Mouse (Mus musculus): ENCODE measurements around the gene Meox1. TPM values are rescaled to one million over a fixed set of nuclear protein-coding genes. Genes with fewer than 3 reads are reported as not detected.
A peak's percentile ranks its signal among the peaks of the same experiment; 100 is the strongest.

Meox1 gene
- total and polyA plus RNA-seq, 2 experiments from 2014 or later = 0.68 to 1.1 TPM

- WGBS = 57% methylated on average over 6 of the region's 6 CpGs
- H3K4me2 ChIP-seq (ENCODE audit: low read depth) = no peak overlapping the region
- DNase-seq (no peak), ATAC-seq (peak; percentile 27; the same call in 1 of the 2 replicates)
- TF ChIP-seq CTCF (IDR thresholded peaks at IDR 0.05; ENCODE audit: low read depth) = no peak
- H3K36me3 ChIP-seq (ENCODE audit: insufficient read depth) = no peaks in the 10 kb centered on the region
- no peak overlapping the region for H3K9ac ChIP-seq
- no peak overlapping the region for H3K4me3 ChIP-seq (ENCODE audit: low read depth, low read length)
- no peaks in the 10 kb centered on the region for H3K9me3 ChIP-seq (ENCODE audit: low read length)
- peaks cover 4% of the 10 kb centered on the region; the same call in 1 of the 2 replicates for H3K4me1 ChIP-seq (ENCODE audit: insufficient read depth)
- H3K27ac ChIP-seq (ENCODE audit: low read depth, low read length) = no peak overlapping the region
- no peaks in the 10 kb centered on the region for H3K27me3 ChIP-seq (ENCODE audit: insufficient read depth, low read length)
These were observed 15.5 kb downstream of the Meox1 start for GRCm38 (mm10) chr11:101878696-101879095.

GRCm38 (mm10) chr11:101874978-101875377 lies 19.2 kb downstream of the Meox1 start:
- no peak overlapping the region for H3K9ac ChIP-seq
- H3K9me3 ChIP-seq (ENCODE audit: low read length) = no peaks in the 10 kb centered on the region
- no peak overlapping the region for H3K27ac ChIP-seq (ENCODE audit: low read depth, low read length)
- WGBS = 50% methylated on average over 5 of the region's 5 CpGs
- H3K4me1 ChIP-seq (ENCODE audit: insufficient read depth) = peaks cover 4% of the 10 kb centered on the region; the same call in 1 of the 2 replicates
- H3K4me3 ChIP-seq (ENCODE audit: low read depth, low read length) = no peak overlapping the region
- TF ChIP-seq CTCF (IDR thresholded peaks at IDR 0.05; ENCODE audit: low read depth) = no peak
- H3K4me2 ChIP-seq (ENCODE audit: low read depth) = no peak overlapping the region
- DNase-seq = peak; percentile 52
- ATAC-seq = peak; percentile 69
- H3K36me3 ChIP-seq (ENCODE audit: insufficient read depth) = no peaks in the 10 kb centered on the region
- no peaks in the 10 kb centered on the region for H3K27me3 ChIP-seq (ENCODE audit: insufficient read depth, low read length)

- peaks cover 4% of the 10 kb centered on the region; the same call in 1 of the 2 replicates for H3K4me1 ChIP-seq (ENCODE audit: insufficient read depth)
- H3K4me2 ChIP-seq (ENCODE audit: low read depth) = no peak overlapping the region
- H3K36me3 ChIP-seq (ENCODE audit: insufficient read depth) = no peaks in the 10 kb centered on the region
- WGBS = 66% methylated on average over 8 of the region's 8 CpGs
- H3K9me3 ChIP-seq (ENCODE audit: low read length) = no peaks in the 10 kb centered on the region
- DNase-seq (no peak), ATAC-seq (0 out of 2 replicates have a peak, but pooled peaks have one; percentile 43)
- no peak for TF ChIP-seq CTCF (IDR thresholded peaks at IDR 0.05; ENCODE audit: low read depth)
- H3K27ac ChIP-seq (ENCODE audit: low read depth, low read length) = no peak overlapping the region
- H3K9ac ChIP-seq = no peak overlapping the region
- no peak overlapping the region for H3K4me3 ChIP-seq (ENCODE audit: low read depth, low read length)
- H3K27me3 ChIP-seq (ENCODE audit: insufficient read depth, low read length) = no peaks in the 10 kb centered on the region
These were observed 20.3 kb downstream of the Meox1 start for GRCm38 (mm10) chr11:101873909-101874308.

- 42% methylated on average over 6 of the region's 6 CpGs for WGBS
- no peak overlapping the region for H3K4me3 ChIP-seq (ENCODE audit: low read depth, low read length)
- no peak overlapping the region for H3K27ac ChIP-seq (ENCODE audit: low read depth, low read length)
- TF ChIP-seq CTCF (IDR thresholded peaks at IDR 0.05; ENCODE audit: low read depth) = no peak
- H3K36me3 ChIP-seq (ENCODE audit: insufficient read depth) = no peaks in the 10 kb centered on the region
- DNase-seq = no peak
- peaks cover 4% of the 10 kb centered on the region; the same call in 1 of the 2 replicates for H3K4me1 ChIP-seq (ENCODE audit: insufficient read depth)
- H3K4me2 ChIP-seq (ENCODE audit: low read depth) = no peak overlapping the region
- ATAC-seq = no peak
- no peaks in the 10 kb centered on the region for H3K27me3 ChIP-seq (ENCODE audit: insufficient read depth, low read length)
- H3K9ac ChIP-seq = no peak overlapping the region
- H3K9me3 ChIP-seq (ENCODE audit: low read length) = no peaks in the 10 kb centered on the region
These were observed 22.7 kb downstream of the Meox1 start for GRCm38 (mm10) chr11:101871435-101871834.

- no peaks in the 10 kb centered on the region for H3K36me3 ChIP-seq (ENCODE audit: insufficient read depth)
- peak; percentile 23; the same call in 1 of the 2 replicates for ATAC-seq
- H3K4me3 ChIP-seq (ENCODE audit: low read depth, low read length) = no peak overlapping the region
- WGBS = 54% methylated on average over 18 of the region's 18 CpGs
- peaks cover 4% of the 10 kb centered on the region; the same call in 1 of the 2 replicates for H3K4me1 ChIP-seq (ENCODE audit: insufficient read depth)
- no peak for TF ChIP-seq CTCF (IDR thresholded peaks at IDR 0.05; ENCODE audit: low read depth)
- H3K4me2 ChIP-seq (ENCODE audit: low read depth) = no peak overlapping the region
- peak; percentile 69 for DNase-seq
- H3K27me3 ChIP-seq (ENCODE audit: insufficient read depth, low read length) = no peaks in the 10 kb centered on the region
- no peak overlapping the region for H3K9ac ChIP-seq
- no peak overlapping the region for H3K27ac ChIP-seq (ENCODE audit: low read depth, low read length)
- no peaks in the 10 kb centered on the region for H3K9me3 ChIP-seq (ENCODE audit: low read length)
These were observed 24.0 kb downstream of the Meox1 start for GRCm38 (mm10) chr11:101870067-101870765.

GRCm38 (mm10) chr11:101867513-101868052 lies 26.6 kb downstream of the Meox1 start:
- TF ChIP-seq CTCF (IDR thresholded peaks at IDR 0.05; ENCODE audit: low read depth) = no peak

GRCm38 (mm10) chr11:101858742-101859141 lies 35.4 kb downstream of the Meox1 start:
- no peaks in the 10 kb centered on the region for H3K27me3 ChIP-seq (ENCODE audit: insufficient read depth, low read length)
- ATAC-seq (no peak), DNase-seq (no peak)
- no peak for TF ChIP-seq CTCF (IDR thresholded peaks at IDR 0.05; ENCODE audit: low read depth)
- H3K9me3 ChIP-seq (ENCODE audit: low read length) = no peaks in the 10 kb centered on the region
- no peaks in the 10 kb centered on the region for H3K36me3 ChIP-seq (ENCODE audit: insufficient read depth)
- H3K27ac ChIP-seq (ENCODE audit: low read depth, low read length) = no peak overlapping the region
- H3K4me1 ChIP-seq (ENCODE audit: insufficient read depth) = no peaks in the 10 kb centered on the region
- WGBS = 37% methylated on average over 4 of the region's 5 CpGs
- no peak overlapping the region for H3K4me3 ChIP-seq (ENCODE audit: low read depth, low read length)
- no peak overlapping the region for H3K9ac ChIP-seq
- no peak overlapping the region for H3K4me2 ChIP-seq (ENCODE audit: low read depth)

More at GRCm38 (mm10) chr11:101867513-101868052, 26.6 kb downstream of the Meox1 start:
- ATAC-seq (no peak), DNase-seq (no peak)
- no peak overlapping the region for H3K27ac ChIP-seq (ENCODE audit: low read depth, low read length)
- H3K4me3 ChIP-seq (ENCODE audit: low read depth, low read length) = no peak overlapping the region
- H3K4me1 ChIP-seq (ENCODE audit: insufficient read depth) = no peaks in the 10 kb centered on the region
- no peaks in the 10 kb centered on the region for H3K9me3 ChIP-seq (ENCODE audit: low read length)
- 77% methylated on average over 12 of the region's 12 CpGs for WGBS
- H3K4me2 ChIP-seq (ENCODE audit: low read depth) = no peak overlapping the region
- no peaks in the 10 kb centered on the region for H3K36me3 ChIP-seq (ENCODE audit: insufficient read depth)
- H3K9ac ChIP-seq = no peak overlapping the region
- no peaks in the 10 kb centered on the region for H3K27me3 ChIP-seq (ENCODE audit: insufficient read depth, low read length)

Measured in forebrain, postnatal 0 days (tissue).